Mouse (Mus musculus) lung, adult 2 months (tissue): ENCODE results near the gene Nub1.

Source experiments
- CTCF ChIP-seq: fragments of 200-500 bp; IDR thresholded peaks from 2 replicates; pipeline ENCODE4 v1.5.1; 2011; ENCODE audit warnings: mild to moderate bottlenecking, low read length, control low read depth; ENCODE audit not compliant: insufficient read depth
- POLR2A ChIP-seq: fragments of 200-500 bp; IDR thresholded peaks from 2 replicates; pipeline ENCODE4 v1.6.1; 2011; ENCODE audit warnings: low read depth, mild to moderate bottlenecking, control low read depth, low read length, borderline replicate concordance; ENCODE audit errors: extremely low read depth

DNA sequence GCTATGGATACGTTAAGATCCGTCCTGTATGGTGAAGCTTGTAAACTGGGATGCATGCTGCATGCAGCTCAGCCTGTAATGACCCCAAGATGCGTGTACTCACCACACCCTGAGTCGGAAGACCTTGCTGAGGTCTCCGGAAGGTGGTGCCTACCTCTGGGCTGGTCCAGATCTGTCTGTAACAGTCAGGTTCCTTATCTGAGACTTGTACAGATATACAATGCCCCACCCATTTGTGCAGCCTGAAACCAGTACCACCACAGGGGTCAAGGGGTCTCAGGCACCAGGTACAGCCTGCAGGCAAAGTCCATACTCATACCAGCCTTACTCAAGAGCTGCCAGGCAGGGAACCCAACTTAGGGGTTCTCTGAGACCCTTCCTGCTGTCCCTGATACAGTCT, 32.6 kb upstream of the Nub1 start:
- TF ChIP-seq CTCF = no peak
- TF ChIP-seq POLR2A = no peak
